Mouse (Mus musculus) thymus, postnatal 0 days (tissue): ENCODE data around the gene Gna11. TPM values are rescaled to one million over a fixed set of nuclear protein-coding genes. Genes with fewer than 3 reads are reported as not detected.

Experiments
- DNase-seq: peaks from one replicate; pipeline ENCODE4 v3.0.0-alpha.2; 2015; ENCODE audit warnings: low spot score
- polyA plus RNA-seq: library from polyadenylated mRNA; unstranded; fragments of >200 nt; fragmentation: Nextera tagmentation; extraction: Ambion mirVana; gene quantifications from 2 replicates; pipeline ENCODE4 v1.2.1, GENCODE M21; 2015

Gna11 gene
- polyA plus RNA-seq, 1 experiment from 2014 or later: 30.0 TPM

DNA sequence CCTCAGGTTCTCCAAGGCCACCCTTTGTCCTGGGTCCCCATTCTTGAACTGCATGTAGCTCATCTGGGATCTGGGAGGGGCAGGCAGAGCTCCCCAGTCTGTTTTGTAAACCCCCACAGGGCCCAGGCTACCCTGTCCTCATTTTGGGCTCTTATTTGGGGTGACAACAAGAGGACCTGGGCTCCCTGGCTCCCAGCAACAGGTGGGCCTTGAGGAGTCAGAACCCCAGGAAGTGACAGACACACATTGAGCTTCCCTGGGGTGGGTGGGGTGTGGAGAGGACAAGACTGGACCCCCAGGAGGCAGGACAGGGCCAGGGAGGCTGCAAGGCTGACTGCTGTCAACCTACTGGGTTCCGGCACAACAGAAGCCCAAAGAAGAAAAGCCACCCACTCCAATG lies 1.4 kb downstream of the Gna11 start:
- DNase-seq: no peak

DNA sequence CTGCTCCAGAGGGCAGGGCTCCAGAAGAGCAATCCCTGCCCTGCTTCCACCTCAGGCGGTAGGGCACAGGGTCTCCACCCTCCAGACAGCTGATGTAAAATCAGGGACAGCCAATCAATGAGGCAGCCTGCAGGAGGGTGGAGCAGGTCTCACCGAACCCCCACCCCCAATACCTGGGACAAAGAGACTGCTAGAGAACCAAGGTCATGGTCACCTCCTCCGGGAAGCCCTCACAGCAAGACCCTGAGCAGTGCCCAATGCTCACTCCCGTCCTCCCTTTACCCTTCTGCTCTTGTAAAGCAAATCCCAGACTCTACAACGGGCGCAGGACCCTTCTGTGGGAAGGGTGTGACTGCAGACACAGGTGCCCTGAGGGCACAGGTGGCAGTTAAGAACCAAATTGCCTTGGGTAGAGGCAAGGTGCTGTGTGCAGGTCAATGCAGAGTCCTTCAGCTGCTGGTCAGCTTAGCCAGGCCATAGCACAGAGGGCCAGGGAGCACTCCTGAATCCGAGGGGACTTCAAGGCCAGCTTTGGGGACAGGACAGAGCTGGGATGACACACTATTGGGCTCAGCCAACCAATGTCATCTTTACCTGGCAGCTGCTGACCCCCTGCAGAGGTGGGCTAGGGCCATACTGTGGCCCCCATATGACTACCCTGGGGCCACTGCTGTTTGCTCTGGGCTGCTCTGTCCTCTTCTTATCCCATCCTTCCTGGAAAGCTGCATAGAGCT lies 2.1 kb downstream of the Gna11 start:
- no peak for DNase-seq

DNA sequence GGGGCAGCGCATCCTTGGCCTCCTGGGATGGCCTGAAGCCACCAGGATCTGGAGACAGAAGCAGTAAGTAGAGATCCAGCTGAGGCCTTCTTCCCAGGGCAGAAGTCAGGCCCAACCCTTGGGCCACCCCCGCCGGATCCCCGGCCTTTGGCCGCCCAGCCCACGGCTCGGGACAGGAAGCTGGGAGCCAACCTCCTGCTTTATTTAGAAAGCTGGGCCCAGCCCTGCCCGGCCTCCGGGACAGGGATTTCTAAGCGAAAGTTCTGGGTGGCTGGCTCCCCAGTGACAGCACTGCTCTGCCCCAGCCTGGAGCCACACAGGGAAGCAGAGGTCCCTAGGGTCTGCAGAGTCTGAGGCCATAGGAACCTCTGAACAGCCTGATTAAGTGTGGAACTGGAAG lies 3.2 kb downstream of the Gna11 start:
- no peak for DNase-seq

DNA sequence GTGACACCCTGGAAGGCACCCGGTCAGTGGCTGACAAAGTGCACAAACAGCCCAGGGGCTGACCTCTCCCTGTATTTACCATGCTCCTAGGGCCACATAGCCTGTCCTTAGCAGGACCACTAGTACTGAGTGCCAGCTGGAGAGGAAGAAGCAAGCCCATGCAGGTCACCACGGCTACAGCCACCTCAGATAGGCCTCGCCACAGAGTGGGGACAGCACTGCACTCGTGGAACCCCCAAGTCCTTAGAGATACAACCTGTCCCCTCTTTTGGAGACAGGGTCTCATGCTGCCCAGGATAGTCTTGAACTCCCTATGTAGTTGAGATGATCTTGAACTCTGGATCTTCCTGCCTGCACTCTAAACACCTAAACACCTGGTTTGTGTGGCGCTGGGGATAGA lies 3.6 kb downstream of the Gna11 start:
- DNase-seq: no peak

DNA sequence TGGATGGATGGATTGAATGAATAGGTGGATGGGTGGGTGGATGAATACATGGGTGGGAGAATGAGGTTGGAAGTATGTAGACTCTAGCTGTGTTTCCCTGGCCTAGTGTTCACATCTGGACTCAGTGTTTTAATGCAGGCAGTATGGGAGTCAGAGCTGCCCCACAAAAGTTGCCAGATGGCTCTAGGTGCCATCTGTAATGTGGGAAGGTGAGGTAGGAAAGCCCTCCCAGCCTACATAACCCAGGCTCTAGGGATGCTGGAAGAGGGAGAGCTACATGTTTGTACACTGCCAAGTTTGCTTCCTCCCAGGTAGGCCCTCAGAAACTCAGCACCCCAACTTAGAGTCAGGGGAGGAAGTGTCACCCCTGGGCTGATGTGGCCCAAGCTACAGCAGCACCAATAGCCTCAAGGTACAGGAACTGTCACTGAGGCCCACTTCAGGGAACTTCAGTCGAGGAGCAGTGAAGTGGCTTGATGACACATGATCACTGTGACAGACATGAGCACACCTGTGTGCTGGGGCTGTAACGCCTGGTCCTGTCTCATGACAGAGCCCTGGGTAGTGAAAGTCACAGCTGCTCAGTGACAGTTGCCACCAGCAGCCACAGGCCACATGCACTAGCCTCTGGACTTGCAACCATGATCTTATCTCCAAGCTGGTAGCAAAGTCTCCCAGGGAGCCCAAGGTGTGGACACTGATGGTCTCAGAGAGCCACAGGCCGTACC lies 6.5 kb downstream of the Gna11 start:
- peak; percentile 69 for DNase-seq

DNA sequence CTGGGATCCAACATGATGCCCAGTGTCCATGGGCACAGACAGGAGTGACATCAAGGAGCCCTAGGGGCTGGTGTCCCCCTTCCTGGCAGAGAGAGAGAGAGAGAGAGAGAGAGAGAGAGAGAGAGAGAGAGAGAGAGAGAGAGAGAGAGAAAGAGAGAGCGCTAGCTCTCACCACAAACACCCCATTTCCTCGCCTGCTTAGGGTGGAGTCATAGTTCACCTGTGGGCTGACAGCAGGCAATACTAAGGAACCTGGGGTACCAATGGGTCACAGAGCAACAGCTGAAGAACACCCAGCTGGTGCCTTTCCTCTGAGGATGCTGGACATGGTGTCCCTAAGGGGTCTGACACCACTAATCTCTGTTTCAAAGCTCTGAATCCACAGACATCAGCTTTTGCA lies 7.6 kb downstream of the Gna11 start:
- DNase-seq: peak; percentile 40

DNA sequence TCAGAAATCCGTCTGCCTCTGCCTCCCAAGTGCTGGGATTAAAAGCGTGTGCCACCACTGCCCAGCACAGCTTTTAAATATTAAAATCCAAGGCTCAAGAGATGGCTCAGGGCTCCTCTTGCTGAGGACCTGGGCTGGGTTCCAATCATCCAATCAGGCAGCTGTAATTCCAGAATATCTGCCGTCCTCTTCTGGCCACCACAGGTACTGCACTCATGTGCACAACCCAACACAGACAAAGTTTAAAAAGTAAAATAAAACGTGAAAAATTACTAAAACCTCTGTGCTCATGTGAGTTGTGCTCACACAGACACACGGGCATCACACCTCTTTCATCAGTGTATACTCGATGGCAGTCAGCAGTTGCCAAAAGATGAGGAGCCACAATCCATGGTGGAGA lies 8.3 kb downstream of the Gna11 start:
- peak; percentile 26 for DNase-seq

DNA sequence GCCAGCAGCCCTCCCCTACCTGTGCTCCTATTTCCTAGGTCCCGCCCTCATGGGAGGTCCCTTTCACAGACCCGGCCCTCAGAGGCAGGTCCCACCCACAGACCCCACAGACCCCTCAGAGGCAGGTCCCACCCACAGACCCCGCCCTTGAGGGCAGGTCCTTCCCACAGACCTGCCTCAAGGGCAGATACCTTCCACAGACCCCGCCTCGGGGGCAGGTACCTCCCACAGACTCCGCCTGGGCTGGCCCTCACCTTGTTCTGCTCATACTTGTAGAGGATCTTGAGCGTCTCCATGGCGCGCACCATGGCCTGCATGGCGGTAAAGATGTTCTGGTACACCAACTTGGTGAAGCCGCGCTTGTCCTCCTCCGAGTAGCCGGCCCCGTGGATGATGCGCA lies 10.2 kb downstream of the Gna11 start:
- no peak for DNase-seq

DNA sequence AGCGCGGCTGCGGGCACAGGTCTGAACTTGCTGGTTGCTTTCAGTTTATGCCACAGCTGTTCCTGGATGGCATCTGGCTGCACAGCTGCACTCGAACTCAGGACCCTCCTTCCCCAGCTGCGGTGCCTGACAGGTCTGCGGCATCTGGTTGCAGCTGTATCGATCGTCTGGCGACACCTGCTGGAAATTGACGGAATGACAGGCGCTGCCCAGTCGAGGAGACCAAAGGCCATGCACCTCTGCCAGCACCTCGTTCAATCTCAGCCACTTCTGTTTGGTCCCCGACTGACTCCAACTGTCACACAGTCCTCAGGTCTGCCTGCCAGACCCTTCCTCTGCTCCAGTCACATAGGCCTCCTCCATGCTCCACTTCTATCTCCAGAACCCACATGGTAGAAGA lies 18.2 kb downstream of the Gna11 start:
- peak; percentile 85 for DNase-seq

DNA sequence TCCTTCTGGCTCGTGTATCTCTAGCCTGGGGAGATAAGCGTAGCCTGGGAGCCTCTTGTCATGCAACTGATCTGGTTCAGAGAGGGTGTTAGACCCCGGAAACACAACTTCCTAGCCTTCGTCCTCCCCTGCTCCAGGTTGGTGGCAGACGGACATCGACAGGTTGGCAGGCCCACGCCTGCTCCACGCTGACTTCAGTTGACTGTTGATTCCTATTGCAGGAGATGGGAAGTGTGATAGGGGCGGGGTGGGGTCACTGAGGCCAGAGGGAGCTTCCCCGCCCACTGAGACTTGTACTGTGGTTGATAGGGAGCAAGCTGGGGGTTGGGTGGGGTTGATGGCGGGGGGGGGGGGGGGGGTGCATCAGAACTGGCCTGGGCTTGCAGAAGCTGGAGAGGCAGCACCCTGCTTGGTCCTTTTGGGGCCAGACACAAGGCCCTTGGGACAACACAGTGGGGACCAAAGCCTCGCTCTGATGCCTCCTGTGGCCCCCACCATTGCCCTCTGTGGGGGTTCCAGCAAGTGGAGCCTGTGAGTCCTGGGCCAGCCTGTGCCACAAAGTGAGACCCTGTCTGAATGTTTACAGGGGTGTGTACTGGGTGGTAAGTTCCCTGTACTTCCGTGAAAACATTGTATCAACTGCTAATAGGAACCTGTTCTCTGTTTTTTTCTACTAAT lies 19.8 kb downstream of the Gna11 start:
- DNase-seq: no peak

DNA sequence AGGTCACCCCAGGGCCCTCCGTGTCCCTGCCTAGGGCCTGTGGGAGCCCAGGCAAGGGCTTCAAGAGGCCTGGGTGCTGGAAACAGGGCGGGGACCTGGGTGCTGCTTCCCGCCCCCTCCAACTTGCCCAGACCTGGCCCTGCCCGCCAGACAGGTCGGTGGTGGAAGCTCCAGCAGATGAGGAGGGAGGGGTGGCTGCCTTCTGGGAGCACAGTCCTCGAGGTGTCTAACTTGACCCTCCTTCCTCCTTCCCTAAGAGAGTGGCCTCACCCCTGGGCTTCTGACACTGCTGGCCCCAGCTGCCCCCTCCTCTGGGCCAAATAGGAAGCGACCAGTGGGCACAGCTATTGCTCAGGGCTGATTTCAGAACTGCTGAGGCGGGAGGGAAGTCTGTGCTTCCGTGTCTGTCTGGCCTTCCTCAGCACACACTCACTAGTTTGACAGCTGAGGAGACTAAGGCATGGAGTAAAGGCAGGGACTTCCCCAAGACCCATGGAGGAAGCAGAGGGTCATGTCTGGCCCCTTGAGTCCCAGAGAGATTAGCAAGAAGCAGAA lies 20.9 kb downstream of the Gna11 start, which contains the start of gene Gna15:
Gna15 (minus strand) TSS at position 175 of the 555 bp plus-strand sequence.
- DNase-seq: no peak

DNA sequence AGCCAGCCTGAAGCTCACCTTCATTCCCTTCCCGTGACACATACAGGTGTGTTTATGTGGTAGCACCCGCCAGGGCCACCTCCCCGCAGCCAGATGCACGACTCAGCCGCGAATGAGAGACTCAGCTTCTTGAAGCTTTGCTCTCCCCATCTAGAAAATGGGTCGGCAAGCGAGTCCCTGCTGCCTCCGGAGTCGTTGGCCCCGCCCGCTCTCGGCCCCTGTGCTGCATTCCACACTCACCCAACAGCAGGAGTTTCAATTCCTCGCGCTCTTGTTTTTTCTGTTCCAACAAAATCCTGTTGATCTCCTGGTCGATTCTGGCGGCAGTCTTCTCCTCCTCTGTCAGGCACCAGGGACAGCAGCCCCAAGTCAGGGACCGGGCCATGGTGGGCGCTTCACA lies 21.4 kb downstream of the Gna11 start:
- DNase-seq: no peak

DNA sequence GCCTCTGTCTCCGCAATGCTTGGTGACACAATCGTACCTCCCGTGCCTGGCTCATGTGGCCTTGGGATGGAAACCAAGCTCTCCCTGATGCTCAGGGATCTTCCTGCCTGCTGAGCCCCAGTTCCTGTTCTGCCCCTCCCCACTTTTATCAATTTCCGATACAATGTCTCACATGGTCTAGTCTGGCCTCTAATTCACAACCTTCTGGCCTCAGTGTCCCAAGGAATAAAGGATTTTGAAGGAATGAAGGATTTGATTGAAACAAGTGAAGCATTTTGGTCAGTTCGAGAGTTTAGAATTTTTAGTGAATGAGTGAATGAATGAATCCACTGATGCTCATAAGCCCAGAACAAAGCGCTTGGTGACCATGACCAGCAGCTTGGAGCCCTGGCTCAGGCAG lies 21.8 kb downstream of the Gna11 start:
- no peak for DNase-seq

DNA sequence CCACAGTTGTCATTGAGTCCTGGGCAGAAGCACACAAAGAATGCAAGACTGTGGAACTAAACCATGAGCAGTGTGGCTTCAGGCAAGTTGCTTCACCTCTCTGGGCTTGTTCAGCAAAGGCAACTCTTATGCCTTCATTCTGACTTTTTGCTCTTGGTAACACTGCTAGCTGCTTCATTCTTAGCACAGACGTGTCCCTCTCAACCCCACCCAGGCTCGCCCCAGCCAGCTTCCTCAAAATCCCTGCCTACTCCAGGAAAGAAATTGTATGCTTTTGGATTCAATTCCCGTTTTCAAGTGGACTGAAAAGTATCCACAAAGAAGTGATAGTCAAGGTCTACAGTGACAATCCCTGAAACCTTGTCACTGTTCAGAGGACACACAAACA lies 25.0 kb downstream of the Gna11 start:
- DNase-seq: no peak

DNA sequence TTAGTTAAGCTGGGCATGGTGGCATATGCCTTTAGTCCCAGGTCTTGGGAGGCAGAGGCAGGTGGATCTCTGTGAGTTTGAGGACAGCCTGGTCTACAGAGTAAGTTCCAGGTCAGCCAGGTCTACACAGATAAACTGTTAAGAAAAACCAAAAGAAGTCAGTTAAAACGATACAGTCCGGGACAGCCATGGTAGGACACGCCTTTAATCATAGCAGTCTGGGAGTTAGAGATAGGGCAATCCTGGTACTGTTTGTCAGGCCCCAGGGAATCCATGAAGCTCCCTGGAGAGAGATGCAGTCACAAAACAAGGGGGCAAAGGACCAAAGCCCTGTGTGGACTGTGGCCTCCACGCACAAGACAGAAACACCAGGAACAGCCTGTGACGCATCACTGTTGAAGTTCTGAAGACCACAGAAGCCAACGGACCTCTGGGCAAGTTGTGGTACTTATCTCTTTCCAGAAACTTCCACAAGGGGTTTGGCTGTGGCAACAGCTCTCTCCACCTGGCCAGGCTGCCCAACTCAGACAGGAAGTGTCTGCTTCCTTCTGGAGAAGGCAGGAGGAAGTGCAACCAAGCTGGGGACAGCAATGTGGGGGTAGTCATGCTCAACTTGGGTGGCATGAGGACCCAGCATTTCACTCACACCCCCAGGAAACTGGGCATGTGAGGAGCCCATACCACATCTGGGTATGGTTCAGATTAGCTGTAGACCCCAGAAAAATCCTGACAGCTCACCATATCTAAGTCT lies 25.6 kb downstream of the Gna11 start:
- no peak for DNase-seq

DNA sequence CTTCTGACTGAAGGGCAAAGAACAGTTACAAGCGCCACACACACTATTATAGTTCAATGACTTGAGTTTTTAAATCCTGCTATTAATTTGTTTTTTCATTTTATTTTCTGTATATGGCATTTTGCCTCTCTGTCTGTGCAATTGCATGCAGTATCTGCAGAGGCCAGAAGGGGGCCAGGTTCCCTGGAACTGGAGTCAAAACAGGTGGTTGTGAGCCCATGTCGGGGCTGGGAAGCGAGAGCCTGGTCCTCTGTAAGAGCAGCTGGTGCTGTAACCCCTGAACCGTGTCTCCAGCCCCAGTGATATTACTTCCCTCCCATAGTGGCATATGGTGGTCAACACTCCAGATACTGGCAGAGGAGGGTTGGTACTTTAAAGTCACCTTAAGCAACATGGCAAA lies 26.4 kb downstream of the Gna11 start:
- DNase-seq: peak; percentile 74

DNA sequence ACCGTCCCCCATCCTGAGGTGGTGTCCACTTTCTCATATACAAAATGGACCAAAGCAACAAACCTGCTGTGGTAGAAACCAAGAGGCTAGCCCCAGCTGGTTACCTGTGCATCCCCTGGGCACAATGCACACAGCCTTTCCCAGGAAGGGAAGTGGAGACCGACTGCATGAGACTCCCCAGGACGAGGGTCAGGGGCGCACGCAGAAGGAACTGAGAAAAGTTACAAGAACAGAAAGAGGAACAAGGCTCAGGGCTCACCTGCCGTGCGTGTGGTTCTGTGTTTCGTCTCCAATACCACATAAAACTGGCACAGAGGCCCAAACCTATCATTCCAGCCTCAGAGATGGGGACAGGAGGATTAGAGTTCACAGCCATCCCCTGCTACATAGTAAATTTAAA lies 27.8 kb downstream of the Gna11 start:
- no peak for DNase-seq

DNA sequence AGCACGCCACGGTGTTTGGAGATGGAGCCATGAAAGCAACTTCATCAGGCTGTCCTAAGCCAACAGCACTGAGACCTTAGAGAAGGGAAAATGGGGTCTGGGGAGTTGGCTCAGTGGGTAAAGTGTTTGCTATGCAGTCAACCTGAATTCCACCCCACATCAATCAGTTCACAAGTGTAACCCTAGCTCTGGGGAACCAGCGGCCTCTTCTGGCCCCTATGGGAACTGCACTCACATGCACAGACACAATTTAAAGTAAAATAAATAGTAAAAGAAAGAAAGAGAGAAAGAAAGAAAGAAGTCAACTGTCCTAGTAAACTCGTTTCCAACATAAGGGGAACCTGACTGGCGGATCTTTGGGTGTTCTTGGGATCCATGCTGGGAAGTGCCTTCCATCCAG lies 31.2 kb downstream of the Gna11 start:
- DNase-seq: no peak

DNA sequence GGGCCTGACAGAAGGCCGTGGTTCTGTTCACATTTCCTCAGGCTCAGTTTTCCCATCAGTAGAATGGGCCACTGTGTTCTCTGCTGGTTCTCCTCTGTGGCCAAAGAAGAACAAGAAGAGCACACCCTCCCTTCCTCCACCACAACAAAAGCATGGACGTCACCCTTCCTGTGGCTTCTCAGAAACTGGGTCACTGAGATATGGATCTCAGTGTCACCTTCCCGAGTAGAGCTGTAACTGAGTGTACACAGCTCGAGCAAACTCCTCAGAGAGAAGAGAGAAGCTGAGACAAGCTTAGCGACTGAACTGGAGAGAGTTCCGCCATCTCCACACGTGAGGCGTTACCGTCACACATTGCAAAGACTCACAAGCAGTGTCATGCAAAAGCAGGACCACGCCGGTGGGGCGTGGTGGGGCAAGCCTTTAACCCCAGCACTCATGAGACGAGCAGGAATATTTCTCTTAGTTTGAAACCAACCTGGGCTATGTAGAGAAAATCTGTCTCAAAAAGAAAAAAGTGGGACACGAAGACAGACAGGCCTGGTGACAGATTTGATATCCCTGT lies 34.7 kb downstream of the Gna11 start:
- DNase-seq: peak; percentile 77

DNA sequence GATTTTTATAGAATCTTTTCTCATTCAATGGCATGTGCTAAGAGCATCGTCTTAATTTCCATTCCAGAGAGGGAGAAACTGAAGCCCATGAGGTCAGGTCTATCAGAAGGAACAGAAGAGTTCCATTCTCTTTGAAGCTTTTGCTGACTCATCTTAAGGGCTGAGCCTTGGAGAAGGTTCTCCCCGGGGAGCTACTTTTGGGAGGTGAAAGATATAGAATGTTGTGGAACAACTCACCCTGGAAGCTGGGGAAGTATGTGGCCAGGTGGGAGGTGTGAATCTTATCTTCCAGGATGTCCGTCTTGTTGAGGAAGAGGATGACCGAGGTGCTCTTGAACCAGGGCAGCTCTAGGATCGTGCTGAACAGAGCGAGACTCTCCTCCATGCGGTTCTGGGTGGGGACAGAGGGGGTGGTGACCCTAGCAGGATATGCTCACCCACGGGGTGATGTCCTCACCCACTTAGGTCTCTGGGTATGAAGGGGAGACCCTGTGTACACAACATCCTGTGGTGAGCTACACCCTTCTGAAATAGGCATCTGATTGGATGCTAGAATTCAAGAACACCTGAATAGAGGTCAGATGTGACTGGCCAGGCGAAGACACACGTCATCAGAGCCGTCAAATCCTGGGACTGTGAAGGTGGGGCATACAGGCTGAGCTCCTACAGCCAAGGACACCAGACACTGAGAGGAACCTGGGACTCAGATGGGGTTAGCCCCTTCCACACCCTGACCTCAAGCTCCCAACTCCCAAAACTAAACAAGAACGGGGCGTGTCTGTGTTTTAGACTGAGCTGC lies 37.1 kb downstream of the Gna11 start:
- no peak for DNase-seq
